Mouse (Mus musculus): ENCODE measurements around the gene Actr1a. TPM values are rescaled to one million over a fixed set of nuclear protein-coding genes. Genes with fewer than 3 reads are reported as not detected.
A peak's percentile ranks its signal among the peaks of the same experiment; 100 is the strongest.

The Actr1a gene
- 117 and 126 TPM in 2 replicates for polyA plus RNA-seq (2014; fragmentation: Nextera tagmentation; extraction: Ambion mirVana)

DNA sequence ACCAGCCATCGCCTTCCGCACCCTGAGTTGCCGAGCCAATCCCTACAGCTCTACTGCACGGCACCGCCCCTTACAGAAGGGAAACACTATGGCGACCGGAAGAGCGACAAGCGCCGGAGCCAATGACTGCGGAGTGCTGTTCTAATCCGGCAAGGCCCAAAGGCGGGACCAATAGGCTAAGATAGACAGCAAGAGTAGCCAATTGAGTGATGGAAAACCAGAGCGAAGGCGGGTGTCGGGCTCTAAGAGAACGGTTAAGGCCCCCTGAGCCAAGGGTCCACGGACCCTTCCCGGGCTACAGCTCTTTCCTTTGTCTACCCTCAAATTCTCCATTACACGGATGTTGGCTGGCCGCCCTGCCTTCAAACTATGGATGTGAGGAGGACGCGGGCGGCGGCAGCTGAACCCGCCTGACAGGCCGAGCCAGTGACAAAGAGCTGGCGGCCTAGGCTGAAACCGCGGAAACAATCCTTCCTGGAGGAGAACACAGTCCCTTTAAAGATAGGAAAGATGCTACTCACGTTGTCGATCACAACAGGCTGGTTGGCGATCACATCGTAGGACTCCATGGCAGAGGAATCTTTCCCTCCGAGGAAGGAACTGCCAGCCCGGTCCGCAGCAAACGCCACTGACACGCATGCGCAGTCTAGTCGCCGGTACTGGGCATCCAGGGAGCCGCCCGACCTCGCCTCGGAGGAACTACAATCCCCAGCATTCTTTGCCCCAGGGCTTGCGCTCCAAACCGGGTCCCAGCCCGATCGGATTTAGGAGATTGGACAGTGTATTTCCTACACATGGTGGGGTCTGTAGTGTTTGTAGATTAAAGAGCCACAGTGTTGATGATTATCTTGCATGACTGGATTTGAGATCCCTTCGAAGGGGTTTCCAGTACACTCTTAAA lies at the start of gene Actr1a:
Actr1a (minus strand) TSS at position 640 of the 901 bp plus-strand sequence.
- peaks cover 21 to 41% of the 10 kb centered on the region in 2 experiments for H3K4me1 ChIP-seq (ENCODE audit: control insufficient read depth in 2 of 2, insufficient read depth in 2 of 2, low read length in 2 of 2)
- H3K4me2 ChIP-seq (ENCODE audit: low read length), result peak within 1 kb of the TSS; percentile 84
- H3K9ac ChIP-seq (ENCODE audit: low read length), result peak within 1 kb of the TSS; percentile 93
- H3K27ac ChIP-seq (replicated peaks in 1 of 2; ENCODE audit: control insufficient read depth in 1 of 2, insufficient read depth in 1 of 2, low read depth in 2 of 2, low read length in 2 of 2), result peak within 1 kb of the TSS; percentile 51 to 76
- no peaks in the 10 kb centered on the region for H3K9me3 ChIP-seq (ENCODE audit: control insufficient read depth, low read length)
- peak within 1 kb of the TSS; percentile 80 to 89 for H3K4me3 ChIP-seq (ENCODE audit: control insufficient read depth in 1 of 2, insufficient read depth in 1 of 2, low read depth in 1 of 2, low read length in 2 of 2)
- H3K27me3 ChIP-seq (ENCODE audit: control insufficient read depth, insufficient read depth, low read length), result no peaks in the 10 kb centered on the region
- peak; percentile 93 for ATAC-seq (ENCODE audit: insufficient number of reproducible peaks, insufficient read depth, low FRiP score, low read depth)
- H3K36me3 ChIP-seq (ENCODE audit: control insufficient read depth, insufficient read depth, low read length), result 0 out of 2 replicates have a peak, but pooled peaks cover 8% of the 10 kb centered on the region
- 0% methylated on average over 51 of the region's 51 CpGs for WGBS

- Histone ChIP-seq H3K36me3 (ENCODE audit: control insufficient read depth, insufficient read depth, low read length) (no peaks in the 10 kb centered on the region), H3K9ac (ENCODE audit: low read length) (no peak overlapping the region), H3K27ac (replicated peaks in 1 of 2; ENCODE audit: control insufficient read depth in 1 of 2, insufficient read depth in 1 of 2, low read depth in 2 of 2, low read length in 2 of 2) (no peak overlapping the region), H3K4me2 (ENCODE audit: low read length) (no peak overlapping the region), H3K27me3 (ENCODE audit: control insufficient read depth, insufficient read depth, low read length) (no peaks in the 10 kb centered on the region), H3K4me3 (ENCODE audit: control insufficient read depth in 1 of 2, insufficient read depth in 1 of 2, low read depth in 1 of 2, low read length in 2 of 2) (no peak overlapping the region), H3K9me3 (ENCODE audit: control insufficient read depth, low read length) (no peaks in the 10 kb centered on the region), H3K4me1 (ENCODE audit: control insufficient read depth in 2 of 2, insufficient read depth in 2 of 2, low read length in 2 of 2) (peaks cover 6 to 12% of the 10 kb centered on the region in 2 experiments; a peak in 3 of 4 replicates)
- WGBS, result 10% methylated on average over 6 of the region's 6 CpGs
- 0 out of 2 replicates have a peak, but pooled peaks have one; percentile 28 for ATAC-seq (ENCODE audit: insufficient number of reproducible peaks, insufficient read depth, low FRiP score, low read depth)
These were observed 48.7 kb upstream of the Actr1a start for GRCm38 (mm10) chr19:46444209-46444608.

- no peak for ATAC-seq (ENCODE audit: insufficient number of reproducible peaks, insufficient read depth, low FRiP score, low read depth)
- Histone ChIP-seq H3K36me3 (ENCODE audit: control insufficient read depth, insufficient read depth, low read length) (no peaks in the 10 kb centered on the region), H3K4me2 (ENCODE audit: low read length) (no peak overlapping the region), H3K27ac (replicated peaks in 1 of 2; ENCODE audit: control insufficient read depth in 1 of 2, insufficient read depth in 1 of 2, low read depth in 2 of 2, low read length in 2 of 2) (0 out of 4 replicates have a peak overlapping the region, but pooled peaks of 1 of the 2 experiments have one; percentile 9), H3K27me3 (ENCODE audit: control insufficient read depth, insufficient read depth, low read length) (no peaks in the 10 kb centered on the region), H3K9me3 (ENCODE audit: control insufficient read depth, low read length) (no peaks in the 10 kb centered on the region), H3K4me1 (ENCODE audit: control insufficient read depth in 2 of 2, insufficient read depth in 2 of 2, low read length in 2 of 2) (peaks cover 6 to 10% of the 10 kb centered on the region in 2 experiments; a peak in 3 of 4 replicates), H3K4me3 (ENCODE audit: control insufficient read depth in 1 of 2, insufficient read depth in 1 of 2, low read depth in 1 of 2, low read length in 2 of 2) (no peak overlapping the region), H3K9ac (ENCODE audit: low read length) (no peak overlapping the region; the same call in 1 of the 2 replicates)
- WGBS, result 49% methylated on average over 6 of the region's 6 CpGs
These were observed 48.0 kb upstream of the Actr1a start for GRCm38 (mm10) chr19:46443509-46443908.

DNA sequence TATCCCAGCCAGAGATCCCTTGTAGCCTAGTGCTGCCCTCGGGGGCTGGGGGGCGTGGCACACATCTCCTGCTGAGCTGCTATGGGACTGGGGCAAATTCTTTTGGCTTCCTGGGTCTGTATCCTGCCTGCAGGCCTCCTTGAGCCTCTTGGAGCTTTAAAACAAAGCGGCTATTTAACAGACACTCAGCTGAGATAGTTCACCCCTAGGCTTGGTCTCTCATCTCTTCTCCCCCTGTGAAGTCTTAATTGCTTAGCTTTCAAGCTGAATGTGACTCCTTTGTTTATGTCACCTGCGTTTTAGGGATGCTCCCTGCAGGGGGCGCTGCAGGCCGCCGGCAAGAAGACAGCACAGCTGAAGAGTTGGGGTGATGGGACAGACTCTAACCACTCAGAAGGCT lies 39.9 kb upstream of the Actr1a start:
- Histone ChIP-seq H3K36me3 (ENCODE audit: control insufficient read depth, insufficient read depth, low read length) (no peaks in the 10 kb centered on the region), H3K4me3 (ENCODE audit: control insufficient read depth in 1 of 2, insufficient read depth in 1 of 2, low read depth in 1 of 2, low read length in 2 of 2) (no peak overlapping the region), H3K4me1 (ENCODE audit: control insufficient read depth in 2 of 2, insufficient read depth in 2 of 2, low read length in 2 of 2) (no peaks in the 10 kb centered on the region), H3K27me3 (ENCODE audit: control insufficient read depth, insufficient read depth, low read length) (no peaks in the 10 kb centered on the region), H3K27ac (replicated peaks in 1 of 2; ENCODE audit: control insufficient read depth in 1 of 2, insufficient read depth in 1 of 2, low read depth in 2 of 2, low read length in 2 of 2) (no peak overlapping the region), H3K9me3 (ENCODE audit: control insufficient read depth, low read length) (no peaks in the 10 kb centered on the region), H3K4me2 (ENCODE audit: low read length) (no peak overlapping the region), H3K9ac (ENCODE audit: low read length) (no peak overlapping the region)
- WGBS, result 14% methylated on average over 7 of the region's 7 CpGs
- no peak for ATAC-seq (ENCODE audit: insufficient number of reproducible peaks, insufficient read depth, low FRiP score, low read depth)

DNA sequence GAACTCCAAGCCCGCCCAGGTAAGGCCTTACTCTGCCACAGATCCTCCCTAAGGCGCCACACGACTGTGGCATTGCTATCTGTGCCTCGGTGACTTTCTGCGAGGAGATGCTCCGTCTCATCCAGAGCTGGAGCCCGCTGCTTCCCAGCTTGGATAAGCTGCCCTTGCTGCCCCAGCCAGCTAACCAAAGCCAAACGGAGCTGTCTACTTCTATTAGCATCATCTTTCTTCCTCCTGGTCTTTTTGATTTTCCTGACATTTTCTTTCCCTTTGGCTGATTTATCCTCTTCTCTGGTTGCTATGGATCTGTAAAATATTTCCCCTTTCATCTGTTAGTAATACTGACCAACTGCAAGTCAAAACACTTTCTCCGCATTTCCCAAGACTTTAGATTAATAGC lies 39.0 kb upstream of the Actr1a start:
- ATAC-seq (ENCODE audit: insufficient number of reproducible peaks, insufficient read depth, low FRiP score, low read depth), result no peak
- no peaks in the 10 kb centered on the region for H3K9me3 ChIP-seq (ENCODE audit: control insufficient read depth, low read length)
- 82% methylated on average over 9 of the region's 9 CpGs for WGBS
- no peak overlapping the region for H3K4me3 ChIP-seq (ENCODE audit: control insufficient read depth in 1 of 2, insufficient read depth in 1 of 2, low read depth in 1 of 2, low read length in 2 of 2)
- H3K27me3 ChIP-seq (ENCODE audit: control insufficient read depth, insufficient read depth, low read length), result no peaks in the 10 kb centered on the region
- no peak overlapping the region for H3K9ac ChIP-seq (ENCODE audit: low read length)
- no peak overlapping the region for H3K4me2 ChIP-seq (ENCODE audit: low read length)
- H3K4me1 ChIP-seq (ENCODE audit: control insufficient read depth in 2 of 2, insufficient read depth in 2 of 2, low read length in 2 of 2), result no peaks in the 10 kb centered on the region
- no peak overlapping the region for H3K27ac ChIP-seq (replicated peaks in 1 of 2; ENCODE audit: control insufficient read depth in 1 of 2, insufficient read depth in 1 of 2, low read depth in 2 of 2, low read length in 2 of 2)
- H3K36me3 ChIP-seq (ENCODE audit: control insufficient read depth, insufficient read depth, low read length), result no peaks in the 10 kb centered on the region

DNA sequence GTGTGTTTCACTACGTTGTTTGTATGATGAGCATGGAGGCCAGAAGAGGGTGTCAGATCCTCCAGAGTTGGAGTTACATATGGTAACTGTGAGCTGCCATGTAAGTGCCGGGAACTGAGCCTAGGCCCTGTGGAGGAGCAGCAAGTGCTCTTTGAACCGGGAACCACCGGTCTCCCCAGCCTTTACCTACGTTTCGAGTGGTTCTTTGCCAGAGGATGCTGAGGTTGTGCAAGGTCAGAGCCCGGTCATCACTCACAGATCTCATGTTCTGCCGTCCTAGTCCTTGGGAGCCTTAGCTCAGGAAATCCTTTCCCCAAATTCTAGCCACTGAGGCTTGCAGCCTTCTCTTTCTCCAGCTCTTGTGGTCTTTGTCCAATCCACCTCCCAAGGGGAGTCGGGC lies 38.6 kb upstream of the Actr1a start:
- no peak overlapping the region for H3K4me3 ChIP-seq (ENCODE audit: control insufficient read depth in 1 of 2, insufficient read depth in 1 of 2, low read depth in 1 of 2, low read length in 2 of 2)
- H3K4me2 ChIP-seq (ENCODE audit: low read length), result no peak overlapping the region
- WGBS, result 76% methylated on average over 9 of the region's 9 CpGs
- H3K4me1 ChIP-seq (ENCODE audit: control insufficient read depth in 2 of 2, insufficient read depth in 2 of 2, low read length in 2 of 2), result no peaks in the 10 kb centered on the region
- H3K27ac ChIP-seq (replicated peaks in 1 of 2; ENCODE audit: control insufficient read depth in 1 of 2, insufficient read depth in 1 of 2, low read depth in 2 of 2, low read length in 2 of 2), result no peak overlapping the region
- no peaks in the 10 kb centered on the region for H3K36me3 ChIP-seq (ENCODE audit: control insufficient read depth, insufficient read depth, low read length)
- H3K9me3 ChIP-seq (ENCODE audit: control insufficient read depth, low read length), result no peaks in the 10 kb centered on the region
- ATAC-seq (ENCODE audit: insufficient number of reproducible peaks, insufficient read depth, low FRiP score, low read depth), result no peak
- H3K9ac ChIP-seq (ENCODE audit: low read length), result no peak overlapping the region
- no peaks in the 10 kb centered on the region for H3K27me3 ChIP-seq (ENCODE audit: control insufficient read depth, insufficient read depth, low read length)

DNA sequence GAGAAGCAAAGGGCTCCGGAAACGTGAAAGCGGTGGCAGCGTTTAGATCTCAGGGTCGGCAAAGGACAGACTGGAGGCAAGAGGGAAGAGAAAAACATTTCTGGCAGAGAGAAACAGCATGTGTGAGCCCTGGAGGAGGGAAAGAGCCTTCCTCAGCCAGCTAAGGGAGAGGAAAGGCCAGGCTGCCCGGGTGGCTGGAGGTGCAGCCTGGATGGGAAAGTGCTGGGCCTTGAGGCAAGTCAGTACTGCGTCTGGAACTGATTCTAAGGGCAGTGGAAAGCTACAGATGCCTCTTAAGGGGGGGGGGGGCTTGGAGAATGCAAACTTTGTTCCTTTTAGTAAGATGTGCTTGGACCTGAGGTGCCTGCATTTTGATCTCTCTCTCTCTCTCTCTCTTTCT lies 38.2 kb upstream of the Actr1a start:
- Histone ChIP-seq H3K4me2 (ENCODE audit: low read length) (no peak overlapping the region), H3K27ac (replicated peaks in 1 of 2; ENCODE audit: control insufficient read depth in 1 of 2, insufficient read depth in 1 of 2, low read depth in 2 of 2, low read length in 2 of 2) (no peak overlapping the region), H3K36me3 (ENCODE audit: control insufficient read depth, insufficient read depth, low read length) (no peaks in the 10 kb centered on the region), H3K27me3 (ENCODE audit: control insufficient read depth, insufficient read depth, low read length) (no peaks in the 10 kb centered on the region), H3K4me1 (ENCODE audit: control insufficient read depth in 2 of 2, insufficient read depth in 2 of 2, low read length in 2 of 2) (no peaks in the 10 kb centered on the region), H3K4me3 (ENCODE audit: control insufficient read depth in 1 of 2, insufficient read depth in 1 of 2, low read depth in 1 of 2, low read length in 2 of 2) (no peak overlapping the region), H3K9ac (ENCODE audit: low read length) (no peak overlapping the region), H3K9me3 (ENCODE audit: control insufficient read depth, low read length) (no peaks in the 10 kb centered on the region)
- 76% methylated on average over 7 of the region's 7 CpGs for WGBS
- no peak for ATAC-seq (ENCODE audit: insufficient number of reproducible peaks, insufficient read depth, low FRiP score, low read depth)

Measured in heart, embryonic 14.5 days (tissue).